Mouse (Mus musculus) cortical plate, adult 2 months (tissue): ENCODE measurements around the gene Cldnd2.

Experiments
- CTCF ChIP-seq: fragments of 200-500 bp; IDR thresholded peaks from 2 replicates; pipeline ENCODE4 v1.5.1; 2011; ENCODE audit warnings: mild to moderate bottlenecking, control low read depth, low read length; ENCODE audit not compliant: insufficient read depth; ENCODE audit errors: extremely low read depth
- POLR2A ChIP-seq: fragments of 200-500 bp; IDR thresholded peaks from 2 replicates; pipeline ENCODE4 v1.6.1; 2011; ENCODE audit warnings: mild to moderate bottlenecking, low read length, control low read depth; ENCODE audit not compliant: insufficient read depth; ENCODE audit errors: extremely low read depth

- TF ChIP-seq POLR2A (no peak), CTCF (no peak)
These were observed 23.4 kb downstream of the Cldnd2 start for GRCm38 (mm10) chr7:43463976-43464375.
